Mouse (Mus musculus) neural tube, embryonic 13.5 days (tissue): ENCODE results near the gene Dnm3. TPM values are rescaled to one million over a fixed set of nuclear protein-coding genes. Genes with fewer than 3 reads are reported as not detected.

Experiments
- ATAC-seq: fragments of 200-750 bp; cut with Nextera tagmentation; 2 replicates; pipeline ENCODE4 v1.8.0; 2017; ENCODE audit warnings: low read depth, mild to moderate bottlenecking, moderate TSS enrichment, moderate library complexity
- H3K27ac ChIP-seq: fragments of 300-500 bp; sonication (generic); replicated peaks from 2 replicates; pipeline ENCODE4 v1.5.1; 2015; ENCODE audit warnings: moderate library complexity, mild to moderate bottlenecking, inconsistent platforms
- H3K27me3 ChIP-seq: fragments of 300-500 bp; sonication (generic); 2 replicates; pipeline ENCODE4 v1.6.1; 2015; ENCODE audit warnings: mild to moderate bottlenecking, inconsistent platforms
- H3K36me3 ChIP-seq: fragments of 300-500 bp; sonication (generic); 2 replicates; pipeline ENCODE4 v1.6.1; 2015; ENCODE audit warnings: mild to moderate bottlenecking, inconsistent platforms
- H3K4me1 ChIP-seq: fragments of 300-500 bp; sonication (generic); replicated peaks from 2 replicates; pipeline ENCODE4 v1.6.1; 2015; ENCODE audit warnings: inconsistent platforms
- H3K4me2 ChIP-seq: fragments of 300-500 bp; sonication (generic); 2 replicates; pipeline ENCODE4 v1.6.1; 2015; ENCODE audit warnings: inconsistent platforms, mild to moderate bottlenecking, moderate library complexity
- H3K4me3 ChIP-seq: fragments of 300-500 bp; sonication (generic); 2 replicates; pipeline ENCODE4 v1.5.1; 2015; ENCODE audit warnings: mild to moderate bottlenecking, inconsistent platforms
- H3K9ac ChIP-seq: fragments of 300-500 bp; sonication (generic); 2 replicates; pipeline ENCODE4 v1.6.1; 2015; ENCODE audit warnings: moderate library complexity, mild to moderate bottlenecking, inconsistent platforms
- H3K9me3 ChIP-seq: fragments of 300-500 bp; sonication (generic); 2 replicates; pipeline ENCODE4 v1.6.1; 2016; ENCODE audit warnings: inconsistent platforms
- WGBS: fragments of 180-500 bp; shearing (Covaris S2); methylation state at CpG from one replicate; pipeline ENCODE4 v1.1.7; 2015; 5-methylcytosine and 5-hydroxymethylcytosine counted together
- polyA plus RNA-seq: library from polyadenylated mRNA; unstranded; fragments of >200 nt; fragmentation: Nextera tagmentation; extraction: Ambion mirVana; gene quantifications from 2 replicates; pipeline ENCODE4 v1.2.1, GENCODE M21; 2015

Dnm3 gene
- polyA plus RNA-seq, 1 experiment from 2014 or later, result 41.6 TPM

GRCm38 (mm10) chr1:162312152-162312551 lies 165.7 kb downstream of the Dnm3 start:
- Histone ChIP-seq H3K4me1 (peaks cover 3% of the 10 kb centered on the region; the same call in 1 of the 2 replicates), H3K9me3 (no peaks in the 10 kb centered on the region), H3K9ac (no peak overlapping the region), H3K4me2 (no peak overlapping the region), H3K36me3 (peaks cover under 1% of the 10 kb centered on the region; the same call in 1 of the 2 replicates), H3K27ac (no peak overlapping the region), H3K4me3 (no peak overlapping the region), H3K27me3 (no peaks in the 10 kb centered on the region)
- 80% methylated on average over 7 of the region's 7 CpGs for WGBS
- ATAC-seq, result no peak

GRCm38 (mm10) chr1:162305247-162305646 lies 172.6 kb downstream of the Dnm3 start:
- no peaks in the 10 kb centered on the region for H3K27me3 ChIP-seq
- no peaks in the 10 kb centered on the region for H3K4me1 ChIP-seq
- H3K9me3 ChIP-seq, result no peaks in the 10 kb centered on the region
- H3K4me2 ChIP-seq, result no peak overlapping the region
- no peak for ATAC-seq
- peaks cover 16% of the 10 kb centered on the region for H3K36me3 ChIP-seq
- no peak overlapping the region for H3K4me3 ChIP-seq
- WGBS, result 88% methylated on average over 6 of the region's 6 CpGs
- no peak overlapping the region for H3K27ac ChIP-seq
- no peak overlapping the region for H3K9ac ChIP-seq

GRCm38 (mm10) chr1:162302480-162302879 lies 175.4 kb downstream of the Dnm3 start:
- Histone ChIP-seq H3K36me3 (peaks cover 16% of the 10 kb centered on the region), H3K4me3 (no peak overlapping the region), H3K27me3 (no peaks in the 10 kb centered on the region), H3K27ac (no peak overlapping the region), H3K4me1 (no peaks in the 10 kb centered on the region), H3K9me3 (no peaks in the 10 kb centered on the region), H3K4me2 (no peak overlapping the region), H3K9ac (no peak overlapping the region)
- WGBS, result 41% methylated on average over 4 of the region's 4 CpGs
- no peak for ATAC-seq

DNA sequence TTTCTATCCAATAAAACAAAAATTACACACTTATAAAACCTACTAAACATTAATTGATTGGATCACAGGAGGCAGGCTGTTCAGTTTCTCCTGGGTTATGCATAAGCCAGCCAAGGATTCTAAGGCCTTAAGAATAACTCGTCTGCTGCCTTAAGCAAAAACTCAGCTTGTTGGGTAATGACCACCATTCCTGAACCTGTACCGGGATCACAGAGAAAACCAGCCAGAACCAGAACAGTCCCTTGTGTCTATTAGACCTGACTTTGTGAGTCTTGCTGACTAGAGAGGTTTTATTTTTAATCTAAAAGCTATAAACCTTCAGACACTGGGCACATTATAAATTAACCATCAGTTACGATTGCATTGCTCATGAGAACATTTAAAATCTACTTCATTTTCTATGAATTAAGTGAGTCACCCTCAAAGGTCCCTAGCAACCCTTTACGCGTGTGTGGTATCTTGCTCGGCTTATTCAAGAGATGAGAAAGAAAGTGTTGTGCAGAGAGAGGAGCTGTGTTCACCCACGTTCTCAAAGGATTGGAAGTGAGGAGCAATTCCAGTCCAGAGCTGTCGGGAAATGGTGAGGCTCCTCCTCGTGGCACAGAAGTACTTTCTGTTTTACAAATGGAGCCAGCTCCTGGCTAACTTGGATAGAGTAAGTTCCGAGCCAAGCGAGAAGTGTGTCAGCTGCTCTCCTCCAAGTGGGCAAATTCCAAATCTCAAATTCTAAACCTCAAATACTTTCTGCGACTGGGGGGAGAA lies 178.1 kb downstream of the Dnm3 start:
- no peaks in the 10 kb centered on the region for H3K9me3 ChIP-seq
- H3K36me3 ChIP-seq, result peaks cover 12% of the 10 kb centered on the region; the same call in 1 of the 2 replicates
- ATAC-seq, result peak; percentile 47; the same call in 1 of the 2 replicates
- 63% methylated on average over 12 of the region's 12 CpGs for WGBS
- H3K4me1 ChIP-seq, result no peaks in the 10 kb centered on the region
- no peak overlapping the region for H3K27ac ChIP-seq
- H3K4me2 ChIP-seq, result no peak overlapping the region
- no peaks in the 10 kb centered on the region for H3K27me3 ChIP-seq
- H3K4me3 ChIP-seq, result no peak overlapping the region
- H3K9ac ChIP-seq, result no peak overlapping the region

DNA sequence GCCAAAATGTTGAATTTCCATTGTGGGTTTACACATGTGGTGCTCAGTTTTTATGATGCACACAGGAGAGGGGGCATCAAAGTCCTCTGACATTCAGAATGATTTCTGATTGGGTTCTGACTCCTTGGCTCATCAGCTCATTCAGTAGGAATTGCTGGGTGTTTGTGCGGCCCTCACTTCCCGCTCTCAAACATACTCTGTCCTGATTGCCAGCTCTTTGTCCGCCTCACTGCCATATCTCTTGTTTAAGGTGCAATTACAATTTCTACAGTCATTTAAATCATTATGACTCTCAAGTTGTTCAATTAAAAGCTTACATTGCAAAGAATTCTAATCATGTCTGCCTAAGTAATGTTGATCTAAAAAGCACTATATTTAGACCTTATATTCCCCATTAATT lies 179.3 kb downstream of the Dnm3 start:
- no peaks in the 10 kb centered on the region for H3K9me3 ChIP-seq
- no peak overlapping the region for H3K4me2 ChIP-seq
- WGBS, result 64% methylated on average over 3 of the region's 3 CpGs
- no peaks in the 10 kb centered on the region for H3K27me3 ChIP-seq
- no peak for ATAC-seq
- peaks cover 4% of the 10 kb centered on the region; the same call in 1 of the 2 replicates for H3K4me1 ChIP-seq
- H3K36me3 ChIP-seq, result peaks cover 10% of the 10 kb centered on the region; the same call in 1 of the 2 replicates
- no peak overlapping the region for H3K27ac ChIP-seq
- no peak overlapping the region for H3K4me3 ChIP-seq
- H3K9ac ChIP-seq, result no peak overlapping the region

GRCm38 (mm10) chr1:162295443-162295842 lies 182.4 kb downstream of the Dnm3 start:
- H3K9ac ChIP-seq, result no peak overlapping the region
- 0 out of 2 replicates have a peak, but pooled peaks cover 8% of the 10 kb centered on the region for H3K36me3 ChIP-seq
- no peak overlapping the region for H3K4me2 ChIP-seq
- ATAC-seq, result no peak
- WGBS, result 84% methylated on average over 5 of the region's 5 CpGs
- no peak overlapping the region for H3K27ac ChIP-seq
- no peak overlapping the region for H3K4me3 ChIP-seq
- H3K4me1 ChIP-seq, result peaks cover 4% of the 10 kb centered on the region; the same call in 1 of the 2 replicates
- H3K9me3 ChIP-seq, result no peaks in the 10 kb centered on the region
- no peaks in the 10 kb centered on the region for H3K27me3 ChIP-seq

GRCm38 (mm10) chr1:162294572-162294910 lies 183.3 kb downstream of the Dnm3 start:
- H3K4me1 ChIP-seq, result peaks cover 4% of the 10 kb centered on the region; the same call in 1 of the 2 replicates
- H3K4me2 ChIP-seq, result no peak overlapping the region
- H3K27ac ChIP-seq, result peak overlapping the region; percentile 13; the same call in 1 of the 2 replicates
- H3K36me3 ChIP-seq, result 0 out of 2 replicates have a peak, but pooled peaks cover 14% of the 10 kb centered on the region
- H3K9me3 ChIP-seq, result no peaks in the 10 kb centered on the region
- H3K27me3 ChIP-seq, result no peaks in the 10 kb centered on the region
- no peak overlapping the region for H3K9ac ChIP-seq
- no peak for ATAC-seq
- no peak overlapping the region for H3K4me3 ChIP-seq
- WGBS, result 86% methylated on average over 4 of the region's 4 CpGs

DNA sequence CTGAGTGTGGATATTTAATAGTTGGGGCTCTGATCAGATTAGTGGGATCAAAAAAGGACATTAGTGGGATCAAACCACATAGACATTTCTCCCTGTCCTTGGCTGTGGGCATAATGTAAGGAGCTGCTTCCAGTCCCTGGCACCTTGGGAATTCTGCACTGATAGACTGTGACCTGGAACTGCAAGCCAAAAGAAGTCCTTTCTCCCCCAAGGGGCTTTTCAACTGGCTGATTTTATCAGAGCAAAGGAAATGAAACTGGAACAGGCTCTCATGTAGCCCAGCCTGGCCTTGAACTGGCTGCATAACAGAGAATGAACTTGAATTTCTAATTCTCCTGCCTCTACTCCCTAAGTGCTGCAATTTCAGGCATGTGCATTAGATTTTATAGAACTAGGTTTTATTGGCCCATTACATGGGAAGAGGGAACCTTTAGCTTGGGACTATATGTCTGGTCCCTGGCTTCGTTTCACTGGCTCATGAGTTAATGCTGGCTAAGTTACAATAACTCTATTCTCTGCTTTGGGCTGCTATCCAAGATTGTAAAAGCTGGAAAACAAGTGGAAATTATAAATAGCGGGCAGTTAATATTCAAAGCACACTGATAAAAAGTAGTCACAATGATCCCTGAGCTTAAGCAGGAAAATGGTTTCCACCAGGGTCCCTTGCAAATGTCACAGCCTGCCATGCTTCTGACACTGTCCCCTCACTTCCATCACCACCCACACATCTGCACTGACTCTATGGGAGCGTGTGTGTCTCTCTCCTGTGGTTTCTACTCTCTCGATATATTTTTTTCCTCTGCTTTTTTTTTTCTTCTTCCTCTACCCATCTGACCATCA lies 183.9 kb downstream of the Dnm3 start:
- WGBS, result 69% methylated on average over 4 of the region's 4 CpGs
- H3K4me2 ChIP-seq, result no peak overlapping the region
- no peaks in the 10 kb centered on the region for H3K9me3 ChIP-seq
- peaks cover 4% of the 10 kb centered on the region; the same call in 1 of the 2 replicates for H3K4me1 ChIP-seq
- no peak; the same call in 1 of the 2 replicates for ATAC-seq
- peak overlapping the region; percentile 13; the same call in 1 of the 2 replicates for H3K27ac ChIP-seq
- H3K4me3 ChIP-seq, result no peak overlapping the region
- no peaks in the 10 kb centered on the region for H3K27me3 ChIP-seq
- H3K9ac ChIP-seq, result no peak overlapping the region
- 0 out of 2 replicates have a peak, but pooled peaks cover 14% of the 10 kb centered on the region for H3K36me3 ChIP-seq

GRCm38 (mm10) chr1:162286910-162287309 lies 190.9 kb downstream of the Dnm3 start:
- Histone ChIP-seq H3K27ac (no peak overlapping the region), H3K4me3 (no peak overlapping the region), H3K36me3 (peaks cover 13% of the 10 kb centered on the region; the same call in 1 of the 2 replicates), H3K4me1 (peaks cover 7% of the 10 kb centered on the region), H3K4me2 (no peak overlapping the region), H3K27me3 (no peaks in the 10 kb centered on the region), H3K9ac (no peak overlapping the region), H3K9me3 (no peaks in the 10 kb centered on the region)
- 53% methylated on average over 6 of the region's 6 CpGs for WGBS
- no peak for ATAC-seq

GRCm38 (mm10) chr1:162281981-162282381 lies 195.9 kb downstream of the Dnm3 start:
- no peak overlapping the region for H3K4me2 ChIP-seq
- H3K27ac ChIP-seq, result peak overlapping the region; percentile 28
- H3K36me3 ChIP-seq, result peaks cover 7% of the 10 kb centered on the region; the same call in 1 of the 2 replicates
- no peak overlapping the region for H3K9ac ChIP-seq
- H3K9me3 ChIP-seq, result no peaks in the 10 kb centered on the region
- no peak overlapping the region for H3K4me3 ChIP-seq
- H3K4me1 ChIP-seq, result peaks cover 11% of the 10 kb centered on the region
- peak; percentile 53 for ATAC-seq
- no peaks in the 10 kb centered on the region for H3K27me3 ChIP-seq
- WGBS, result 11% methylated on average over 7 of the region's 7 CpGs

GRCm38 (mm10) chr1:162280052-162280451 lies 197.8 kb downstream of the Dnm3 start:
- no peaks in the 10 kb centered on the region for H3K9me3 ChIP-seq
- H3K27ac ChIP-seq, result no peak overlapping the region
- no peaks in the 10 kb centered on the region for H3K36me3 ChIP-seq
- H3K9ac ChIP-seq, result no peak overlapping the region
- ATAC-seq, result no peak
- H3K4me3 ChIP-seq, result no peak overlapping the region
- no peak overlapping the region for H3K4me2 ChIP-seq
- H3K27me3 ChIP-seq, result no peaks in the 10 kb centered on the region
- WGBS, result 88% methylated on average over 4 of the region's 4 CpGs
- H3K4me1 ChIP-seq, result peaks cover 14% of the 10 kb centered on the region

- Histone ChIP-seq H3K27me3 (no peaks in the 10 kb centered on the region), H3K27ac (no peak overlapping the region), H3K9ac (no peak overlapping the region), H3K4me1 (0 out of 2 replicates have a peak, but pooled peaks cover 7% of the 10 kb centered on the region), H3K4me3 (no peak overlapping the region), H3K4me2 (no peak overlapping the region), H3K36me3 (no peaks in the 10 kb centered on the region), H3K9me3 (no peaks in the 10 kb centered on the region)
- no peak for ATAC-seq
- WGBS, result 94% methylated on average over 1 of the region's 1 CpGs
Observed at GRCm38 (mm10) chr1:162276011-162276410, 201.8 kb downstream of the Dnm3 start.
